Mouse (Mus musculus) B cell, adult 2 months (primary cell): ENCODE measurements around the gene Rell1.

Experiments
- DNase-seq, 2 experiments: peaks; one replicate each; pipeline ENCODE4 v3.0.0; 2022

Gene Rell1

DNA sequence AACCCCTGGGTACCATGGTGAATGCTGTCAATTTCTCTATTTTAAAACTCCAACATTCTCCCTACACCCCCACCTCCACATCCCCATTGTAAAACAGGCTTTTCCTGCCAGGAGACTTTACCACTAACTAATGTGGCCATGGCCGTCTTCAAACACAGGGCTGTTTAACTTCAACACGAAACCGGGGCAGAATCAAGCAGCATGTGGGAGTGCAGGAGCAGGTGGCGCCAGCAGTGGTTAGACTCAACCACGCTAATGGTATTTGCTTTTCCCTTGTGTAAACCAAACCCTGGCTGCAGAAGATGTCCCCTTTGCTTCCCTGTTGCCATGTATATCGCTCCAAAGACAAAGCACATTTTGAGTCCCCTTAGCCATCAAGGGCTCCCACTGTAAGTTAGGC lies 76.8 kb downstream of the Rell1 start:
- no peak for DNase-seq

DNA sequence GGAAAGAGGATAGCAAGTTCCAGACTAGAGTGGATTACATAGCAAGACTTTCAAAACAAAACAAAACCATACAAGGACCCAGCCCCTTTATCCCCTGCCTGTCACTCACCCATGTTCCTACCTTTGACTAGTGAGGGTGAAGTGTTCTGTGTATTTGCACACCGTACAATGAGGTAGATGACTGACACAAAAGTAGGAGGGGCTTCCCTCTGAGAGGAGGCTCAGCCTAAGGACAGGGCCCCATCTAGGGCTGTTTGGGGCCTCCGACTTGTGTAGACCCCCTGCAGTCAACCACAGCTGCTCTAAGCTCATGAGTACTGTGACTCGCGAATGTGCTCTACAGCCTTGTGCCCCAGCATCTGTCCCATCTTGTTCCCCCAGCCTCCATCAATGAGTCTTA lies 77.5 kb downstream of the Rell1 start:
- DNase-seq = no peak

DNA sequence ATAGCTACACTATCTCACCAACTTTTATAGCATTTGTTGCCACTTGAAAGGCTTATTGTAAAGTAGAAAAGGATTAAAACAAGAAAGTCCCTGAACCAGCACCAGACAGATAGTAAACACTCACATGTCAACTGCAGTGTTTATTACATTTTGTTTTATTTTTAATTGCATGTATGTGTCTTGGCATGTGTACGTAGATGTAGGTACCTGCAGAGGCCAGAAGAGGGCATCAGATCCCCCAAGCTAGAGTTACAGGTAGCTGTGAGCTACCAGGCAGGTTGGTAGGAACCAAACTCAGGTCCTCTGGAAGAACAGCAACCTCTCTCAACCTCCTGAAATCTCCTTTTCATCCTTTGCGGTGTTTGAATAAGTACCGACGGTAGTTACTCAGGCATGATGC lies 81.6 kb downstream of the Rell1 start:
- DNase-seq = peak; percentile 20 to 32

DNA sequence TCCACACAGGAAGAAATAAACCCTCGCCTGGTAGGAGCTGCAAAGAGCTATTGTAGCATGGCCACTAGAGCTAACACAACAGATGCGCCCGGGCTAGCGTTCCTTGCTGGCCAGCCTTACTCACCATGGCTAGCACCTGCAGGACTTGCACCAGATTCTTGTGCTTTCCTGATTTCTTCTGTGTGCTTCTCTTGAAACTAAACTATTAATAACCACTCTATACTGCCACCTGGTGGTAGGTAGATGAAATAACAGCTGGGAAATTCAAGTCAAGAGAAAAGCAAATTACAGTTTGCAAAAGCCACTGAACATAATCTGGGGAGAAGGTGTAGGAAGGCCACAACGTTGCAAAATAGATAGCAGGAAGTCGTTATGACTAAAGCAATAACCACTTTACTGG lies 82.0 kb downstream of the Rell1 start:
- DNase-seq = peak; percentile 42 to 45

DNA sequence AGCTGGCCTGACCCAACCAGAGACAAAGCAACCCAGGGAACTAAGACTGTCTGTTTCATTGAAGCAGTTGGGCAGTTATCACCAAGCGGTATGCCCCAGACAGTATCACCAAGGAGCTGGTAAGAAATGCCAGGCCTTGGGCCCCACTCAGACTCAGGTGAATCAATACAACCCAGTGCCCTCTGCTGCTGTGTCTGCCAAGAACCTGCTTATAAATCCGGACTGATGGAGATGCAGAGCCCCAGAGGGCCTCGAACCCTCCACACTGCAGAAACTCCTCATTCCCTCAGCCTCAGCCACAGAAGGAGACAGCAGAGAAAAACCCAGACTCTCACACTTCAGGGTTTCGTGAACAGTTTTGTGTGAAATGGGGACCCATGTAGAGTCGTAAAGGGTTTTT lies 82.4 kb downstream of the Rell1 start:
- DNase-seq = no peak

DNA sequence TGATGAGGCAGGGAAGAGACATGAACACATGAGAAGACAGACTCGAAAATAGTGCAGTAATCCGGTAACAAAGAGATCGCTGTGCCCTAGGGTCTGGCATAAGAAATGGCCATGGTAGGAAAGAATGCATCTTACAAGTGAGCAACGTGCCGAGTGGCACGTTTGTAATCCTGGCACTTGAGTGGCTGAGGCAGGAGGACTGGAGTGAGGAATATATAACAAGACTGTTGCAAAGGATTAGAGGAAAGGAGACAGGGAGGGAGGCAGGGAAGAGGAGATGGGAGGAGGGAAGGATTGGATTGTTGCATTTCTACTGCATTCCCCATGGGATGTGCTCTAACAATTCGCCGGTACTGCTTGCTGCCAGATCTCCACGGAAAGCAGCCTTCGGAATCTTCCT lies 89.7 kb downstream of the Rell1 start:
- no peak for DNase-seq

DNA sequence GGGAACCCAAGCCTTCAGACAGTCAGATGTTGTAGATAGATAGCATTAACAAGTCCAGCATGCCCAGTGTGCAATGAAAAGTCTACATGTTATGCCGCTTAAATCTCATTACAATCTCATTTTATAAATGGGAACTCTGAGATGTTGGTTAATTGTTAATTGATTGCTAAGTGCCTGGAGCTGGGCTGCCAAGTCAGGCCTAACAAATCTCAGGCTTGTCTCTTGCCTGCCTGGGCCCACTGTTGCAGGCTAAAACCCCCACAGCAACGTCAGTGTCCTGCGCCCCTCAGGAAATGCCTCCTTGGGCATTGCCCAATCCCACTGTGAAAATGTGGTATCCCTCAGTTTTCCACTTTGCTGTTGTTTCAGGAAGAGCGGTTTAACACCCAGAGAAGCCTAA lies 92.6 kb downstream of the Rell1 start:
- no peak for DNase-seq

DNA sequence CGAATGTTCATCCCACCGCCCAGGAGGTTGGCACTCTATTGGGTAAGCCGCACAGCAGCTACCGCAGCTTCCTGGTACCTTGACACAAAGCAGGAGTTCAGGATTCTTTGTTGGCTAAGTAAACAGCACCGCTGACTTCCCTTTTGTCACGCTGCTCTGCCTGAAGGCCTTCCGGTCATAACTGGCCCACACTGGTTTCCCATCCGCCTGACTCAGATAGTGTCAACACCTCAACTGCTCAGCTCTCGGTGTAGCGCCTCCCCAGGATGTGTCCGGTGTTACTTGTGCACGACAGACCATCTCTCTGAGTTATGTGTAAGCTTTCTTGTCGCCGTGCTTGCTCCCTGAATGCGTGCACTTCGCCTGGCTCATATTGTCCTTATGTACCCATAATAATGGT lies 93.8 kb downstream of the Rell1 start:
- DNase-seq = peak; percentile 18 to 26

DNA sequence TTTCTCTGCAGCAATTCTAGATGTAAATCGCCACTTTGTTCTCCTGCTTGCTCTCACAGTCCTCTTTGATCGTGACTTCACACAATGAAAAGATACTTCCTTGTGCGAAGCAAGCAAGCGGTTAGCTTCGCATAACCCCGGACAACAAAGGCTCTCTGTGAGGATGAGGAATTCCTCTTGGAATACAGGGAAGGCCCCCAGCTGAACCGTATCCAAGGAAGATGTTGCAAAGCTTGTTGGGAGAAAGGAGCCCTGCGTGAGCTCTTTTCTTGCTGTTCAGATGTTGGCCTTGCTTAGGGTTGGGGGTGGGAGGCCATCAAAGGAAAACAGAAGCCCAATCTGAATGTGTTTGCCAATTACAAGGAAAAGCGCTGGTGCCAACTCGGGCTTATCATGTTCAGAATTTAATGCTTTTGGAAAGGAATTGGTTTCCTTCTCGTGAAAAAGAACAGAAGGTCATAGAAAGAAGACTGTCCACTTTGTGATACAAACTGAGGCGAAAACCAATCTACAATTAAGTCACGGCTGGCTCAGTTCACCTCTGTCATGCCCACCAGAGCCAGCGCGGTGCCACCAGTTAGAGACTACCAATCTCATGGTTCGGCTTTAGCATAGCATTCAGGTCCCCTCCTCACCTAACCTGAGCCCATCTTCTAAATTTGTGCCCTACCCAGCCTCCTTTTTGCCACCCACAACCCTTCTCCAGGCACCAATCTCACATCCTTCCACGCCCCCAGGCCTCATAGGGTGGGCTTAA lies 96.3 kb downstream of the Rell1 start:
- DNase-seq = no peak

DNA sequence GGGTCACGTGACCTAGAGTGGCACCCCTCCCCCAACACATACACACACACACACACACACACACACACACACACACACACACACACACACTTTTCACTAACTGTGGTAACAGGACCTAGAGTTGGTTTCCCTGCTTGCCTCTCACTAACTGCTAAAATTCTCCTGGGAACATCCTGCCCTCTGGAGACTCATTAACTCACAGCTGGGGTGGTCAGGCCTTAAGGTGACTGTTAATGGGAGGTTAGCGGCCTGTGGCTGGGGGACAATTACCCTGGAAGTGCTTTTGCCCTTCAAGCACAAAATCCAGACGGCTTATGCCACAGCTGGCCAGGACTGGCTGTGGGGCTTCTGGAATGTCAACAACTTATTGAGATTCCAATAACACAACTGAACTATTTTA lies 101.3 kb downstream of the Rell1 start:
- DNase-seq = no peak

DNA sequence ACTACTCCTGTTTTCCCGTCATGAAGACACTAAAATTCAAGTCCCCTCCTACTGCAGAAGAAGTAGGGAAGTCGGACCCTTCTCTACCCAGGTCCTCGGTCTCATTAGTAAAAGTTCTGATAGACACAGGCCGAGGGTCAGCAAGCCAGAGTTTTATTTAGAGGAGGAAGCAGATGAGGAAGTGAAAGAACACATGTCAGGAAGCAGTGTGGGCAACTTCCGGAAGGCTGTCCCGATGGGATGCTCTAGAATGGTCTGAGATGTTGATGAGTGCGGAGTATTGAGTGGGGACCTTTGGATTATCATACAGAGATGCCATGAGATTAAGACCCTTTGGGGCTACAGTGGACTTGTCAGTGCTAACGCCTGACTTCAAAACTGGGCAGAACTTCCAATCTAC lies 109.8 kb downstream of the Rell1 start:
- peak; percentile 33 to 37 for DNase-seq
